Mouse (Mus musculus): Measurements from ENCODE around the gene Slc3a2.

Slc3a2 gene

GRCm38 (mm10) chr19:8661821-8662307, 61.3 kb downstream of the Slc3a2 start:
- no peak for DNase-seq

Data from lung, adult 18-20 months (tissue).